Mouse (Mus musculus): Measurements from ENCODE around the gene Uso1.
"Not testable (repeated sequence)": the region's sequence is repeated elsewhere in the genome, so short reads cannot be mapped to it uniquely, and the experiment has no call there.

Uso1 gene

GRCm38 (mm10) chr5:92113484-92113883 is 24.3 kb upstream of the Uso1 start:
- DNase-seq (ENCODE audit: low read depth, low spot score) = no peak
- H3K36me3 ChIP-seq (ENCODE audit: control insufficient read depth, insufficient read depth, low read length, poor library complexity, severe bottlenecking) = no peaks in the 10 kb centered on the region
- H3K27me3 ChIP-seq (ENCODE audit: control insufficient read depth, insufficient read depth, low read length, poor library complexity, severe bottlenecking) = no peaks in the 10 kb centered on the region

GRCm38 (mm10) chr5:92114223-92114622 is 23.5 kb upstream of the Uso1 start:
- DNase-seq (ENCODE audit: low read depth, low spot score) = no peak
- Histone ChIP-seq H3K36me3 (ENCODE audit: control insufficient read depth, insufficient read depth, low read length, poor library complexity, severe bottlenecking) (no peaks in the 10 kb centered on the region), H3K27me3 (ENCODE audit: control insufficient read depth, insufficient read depth, low read length, poor library complexity, severe bottlenecking) (no peaks in the 10 kb centered on the region)

GRCm38 (mm10) chr5:92114939-92115338 is 22.8 kb upstream of the Uso1 start:
- DNase-seq (ENCODE audit: low read depth, low spot score) = no peak
- Histone ChIP-seq H3K36me3 (ENCODE audit: control insufficient read depth, insufficient read depth, low read length, poor library complexity, severe bottlenecking) (no peaks in the 10 kb centered on the region), H3K27me3 (ENCODE audit: control insufficient read depth, insufficient read depth, low read length, poor library complexity, severe bottlenecking) (no peaks in the 10 kb centered on the region)

DNA sequence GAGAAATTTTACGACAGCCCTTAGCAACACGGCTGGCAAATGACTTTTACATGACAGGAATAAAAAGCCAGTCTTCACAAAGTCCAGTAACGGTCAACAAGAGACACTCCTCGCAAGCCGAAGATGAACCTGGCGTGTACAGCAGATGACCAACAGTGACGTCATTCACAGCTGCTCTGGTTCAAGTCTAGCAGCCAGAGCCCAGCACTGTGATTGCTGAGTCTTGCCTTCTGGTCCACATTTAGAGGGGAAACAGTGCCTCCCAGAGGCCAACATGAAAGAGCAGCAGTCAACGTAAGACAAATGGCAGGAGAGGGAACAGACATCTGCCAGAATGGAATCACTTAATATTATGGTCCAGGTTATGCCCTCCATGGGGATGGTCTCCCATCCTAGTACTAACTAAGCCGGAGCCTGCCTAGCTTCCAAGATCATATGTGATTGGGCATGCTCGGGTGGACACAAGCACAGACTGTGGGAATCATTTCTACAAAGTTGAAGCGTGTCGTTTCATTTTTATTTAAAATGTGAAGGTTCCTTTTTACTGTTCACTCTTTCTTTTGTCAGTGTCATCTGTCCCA is 19.8 kb upstream of the Uso1 start:
- H3K27me3 ChIP-seq (ENCODE audit: control insufficient read depth, insufficient read depth, low read length, poor library complexity, severe bottlenecking) = no peaks in the 10 kb centered on the region
- DNase-seq (ENCODE audit: low read depth, low spot score) = peak; percentile 88
- no peaks in the 10 kb centered on the region for H3K36me3 ChIP-seq (ENCODE audit: control insufficient read depth, insufficient read depth, low read length, poor library complexity, severe bottlenecking)

DNA sequence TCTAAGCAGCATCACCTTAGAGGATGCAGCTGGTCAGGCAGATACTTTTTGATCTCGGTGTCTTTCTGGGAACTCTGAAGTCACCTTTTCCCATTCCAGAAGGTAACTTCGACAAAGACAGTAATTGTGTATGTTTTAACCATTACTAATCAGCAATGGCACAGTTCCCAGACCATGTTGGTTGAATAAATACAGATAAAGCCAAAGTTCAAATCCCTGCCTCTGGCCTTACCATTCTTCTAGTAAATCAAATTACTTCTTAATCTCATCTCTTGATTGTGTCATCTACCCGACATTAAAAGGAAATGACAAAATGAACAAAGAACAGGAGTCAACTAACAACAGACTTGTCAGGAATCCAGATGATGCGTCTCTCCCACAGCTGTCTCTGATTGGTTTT is 16.1 kb upstream of the Uso1 start:
- Histone ChIP-seq H3K27me3 (ENCODE audit: control insufficient read depth, insufficient read depth, low read length, poor library complexity, severe bottlenecking) (no peaks in the 10 kb centered on the region), H3K36me3 (ENCODE audit: control insufficient read depth, insufficient read depth, low read length, poor library complexity, severe bottlenecking) (no peaks in the 10 kb centered on the region)
- no peak for DNase-seq (ENCODE audit: low read depth, low spot score)

- Histone ChIP-seq H3K27me3 (ENCODE audit: control insufficient read depth, insufficient read depth, low read length, poor library complexity, severe bottlenecking) (no peaks in the 10 kb centered on the region; the same call in 1 of the 2 replicates), H3K36me3 (ENCODE audit: control insufficient read depth, insufficient read depth, low read length, poor library complexity, severe bottlenecking) (no peaks in the 10 kb centered on the region)
- no peak for DNase-seq (ENCODE audit: low read depth, low spot score)
These were observed 12.3 kb upstream of the Uso1 start for GRCm38 (mm10) chr5:92125446-92125845.

GRCm38 (mm10) chr5:92127141-92127625 is 10.6 kb upstream of the Uso1 start:
- Histone ChIP-seq H3K27me3 (ENCODE audit: control insufficient read depth, insufficient read depth, low read length, poor library complexity, severe bottlenecking) (no peaks in the 10 kb centered on the region; the same call in 1 of the 2 replicates), H3K36me3 (ENCODE audit: control insufficient read depth, insufficient read depth, low read length, poor library complexity, severe bottlenecking) (no peaks in the 10 kb centered on the region)
- no peak for DNase-seq (ENCODE audit: low read depth, low spot score)

DNA sequence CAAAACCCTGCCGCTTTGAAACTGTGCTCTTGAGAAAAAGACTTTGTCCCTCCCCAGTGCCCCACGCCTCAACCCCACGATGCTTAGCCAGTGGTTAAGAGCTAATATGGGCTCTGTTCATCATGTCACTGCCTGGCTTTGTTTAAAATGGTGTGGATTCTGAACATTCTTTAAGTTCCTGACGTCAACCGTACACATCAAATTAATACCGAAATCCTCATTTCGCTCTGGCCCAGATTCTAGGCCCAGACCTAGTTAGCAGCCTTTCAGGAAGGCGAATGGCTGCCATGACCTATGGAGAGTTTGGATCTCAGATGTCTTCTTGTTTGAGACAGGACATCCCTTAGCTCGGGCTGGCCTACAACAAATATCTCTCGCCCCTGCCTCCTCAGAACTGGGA is 10.0 kb upstream of the Uso1 start:
- H3K36me3 ChIP-seq (ENCODE audit: control insufficient read depth, insufficient read depth, low read length, poor library complexity, severe bottlenecking) = no peaks in the 10 kb centered on the region
- H3K27me3 ChIP-seq (ENCODE audit: control insufficient read depth, insufficient read depth, low read length, poor library complexity, severe bottlenecking) = no peaks in the 10 kb centered on the region; the same call in 1 of the 2 replicates
- DNase-seq (ENCODE audit: low read depth, low spot score) = no peak

GRCm38 (mm10) chr5:92128570-92128969 is 9.2 kb upstream of the Uso1 start:
- Histone ChIP-seq H3K36me3 (ENCODE audit: control insufficient read depth, insufficient read depth, low read length, poor library complexity, severe bottlenecking) (no peaks in the 10 kb centered on the region), H3K27me3 (ENCODE audit: control insufficient read depth, insufficient read depth, low read length, poor library complexity, severe bottlenecking) (no peaks in the 10 kb centered on the region; the same call in 1 of the 2 replicates)
- peak; percentile 24 for DNase-seq (ENCODE audit: low read depth, low spot score)

GRCm38 (mm10) chr5:92129321-92129768 is 8.4 kb upstream of the Uso1 start:
- Histone ChIP-seq H3K36me3 (ENCODE audit: control insufficient read depth, insufficient read depth, low read length, poor library complexity, severe bottlenecking) (no peaks in the 10 kb centered on the region), H3K27me3 (ENCODE audit: control insufficient read depth, insufficient read depth, low read length, poor library complexity, severe bottlenecking) (no peaks in the 10 kb centered on the region; the same call in 1 of the 2 replicates)
- no peak for DNase-seq (ENCODE audit: low read depth, low spot score)

DNA sequence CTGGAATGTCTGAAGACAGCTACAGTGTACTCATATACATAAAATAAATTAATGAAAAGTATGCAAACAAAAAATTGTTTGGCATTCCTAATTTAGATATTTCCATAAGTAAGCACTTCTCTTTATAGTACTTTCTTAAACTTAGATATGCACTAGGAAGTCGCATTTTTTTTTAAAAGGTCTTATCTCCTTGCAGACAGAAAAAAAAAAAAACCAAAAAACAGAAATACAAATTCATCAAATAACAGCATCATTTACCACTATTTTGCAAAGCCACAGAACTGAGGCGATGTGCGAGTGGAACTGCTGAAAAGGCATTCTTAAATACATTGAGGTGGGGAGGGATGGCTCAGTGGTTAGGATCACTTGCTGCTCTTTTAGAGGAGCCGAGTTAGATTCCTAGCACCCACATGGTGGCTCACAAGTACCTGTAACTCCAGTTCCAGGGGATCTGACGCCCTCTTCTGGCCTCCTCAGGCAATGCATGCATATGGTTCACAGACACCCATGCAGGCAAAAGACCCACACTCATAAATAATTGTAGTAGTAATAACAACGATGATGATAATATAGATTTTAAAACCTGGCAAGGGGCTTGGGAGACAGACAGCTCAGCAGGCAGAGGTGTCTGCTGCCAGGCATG is 7.6 kb upstream of the Uso1 start:
- H3K27me3 ChIP-seq (ENCODE audit: control insufficient read depth, insufficient read depth, low read length, poor library complexity, severe bottlenecking) = no peaks in the 10 kb centered on the region; the same call in 1 of the 2 replicates
- H3K36me3 ChIP-seq (ENCODE audit: control insufficient read depth, insufficient read depth, low read length, poor library complexity, severe bottlenecking) = no peaks in the 10 kb centered on the region
- DNase-seq (ENCODE audit: low read depth, low spot score) = no peak

GRCm38 (mm10) chr5:92132127-92132526 is 5.6 kb upstream of the Uso1 start:
- H3K27me3 ChIP-seq (ENCODE audit: control insufficient read depth, insufficient read depth, low read length, poor library complexity, severe bottlenecking) = no peaks in the 10 kb centered on the region; the same call in 1 of the 2 replicates
- no peak for DNase-seq (ENCODE audit: low read depth, low spot score)
- no peaks in the 10 kb centered on the region for H3K36me3 ChIP-seq (ENCODE audit: control insufficient read depth, insufficient read depth, low read length, poor library complexity, severe bottlenecking)

DNA sequence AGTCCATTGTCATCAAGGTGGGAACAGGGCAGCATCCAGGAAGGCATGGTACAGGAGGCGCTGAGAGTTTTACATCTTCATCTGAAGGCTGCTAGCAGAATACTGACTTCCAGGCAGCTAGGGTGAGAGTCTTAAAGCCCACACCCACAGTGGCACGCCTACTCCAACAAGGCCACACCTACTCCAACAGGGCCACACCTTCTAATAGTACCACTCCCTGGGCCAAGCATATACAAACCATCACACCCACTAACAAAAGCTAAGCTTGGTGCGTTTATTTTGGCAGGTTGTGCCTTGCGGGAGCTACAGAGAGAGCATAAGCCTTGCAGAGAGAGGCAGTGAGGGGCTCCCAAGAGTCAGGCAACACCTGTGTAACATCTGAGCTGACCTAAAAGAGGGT is 4.7 kb upstream of the Uso1 start:
- not testable (repeated sequence) for H3K27me3 ChIP-seq (ENCODE audit: control insufficient read depth, insufficient read depth, low read length, poor library complexity, severe bottlenecking); H3K36me3 ChIP-seq (ENCODE audit: control insufficient read depth, insufficient read depth, low read length, poor library complexity, severe bottlenecking); DNase-seq (ENCODE audit: low read depth, low spot score)

DNA sequence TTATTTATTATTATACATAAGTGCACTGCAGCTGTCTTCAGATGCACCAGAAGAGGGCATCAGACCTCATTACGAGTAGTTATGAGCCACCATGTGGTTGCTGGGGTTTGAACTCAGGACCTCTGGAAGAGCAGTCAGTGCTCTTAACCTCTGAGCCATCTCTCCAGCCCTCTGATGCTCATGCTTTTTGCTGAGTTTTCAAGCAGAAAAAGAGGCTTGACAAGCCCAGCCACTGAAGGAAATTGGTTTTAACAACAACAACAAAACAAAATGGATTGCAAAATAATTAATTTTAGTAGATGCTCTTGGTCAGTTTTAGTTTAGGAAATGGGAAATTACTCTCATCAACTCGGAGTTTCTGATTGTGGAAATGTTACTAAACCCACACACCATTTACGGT is 2.8 kb upstream of the Uso1 start:
- no peak for DNase-seq (ENCODE audit: low read depth, low spot score)
- Histone ChIP-seq H3K36me3 (ENCODE audit: control insufficient read depth, insufficient read depth, low read length, poor library complexity, severe bottlenecking) (no peaks in the 10 kb centered on the region), H3K27me3 (ENCODE audit: control insufficient read depth, insufficient read depth, low read length, poor library complexity, severe bottlenecking) (no peaks in the 10 kb centered on the region)

DNA sequence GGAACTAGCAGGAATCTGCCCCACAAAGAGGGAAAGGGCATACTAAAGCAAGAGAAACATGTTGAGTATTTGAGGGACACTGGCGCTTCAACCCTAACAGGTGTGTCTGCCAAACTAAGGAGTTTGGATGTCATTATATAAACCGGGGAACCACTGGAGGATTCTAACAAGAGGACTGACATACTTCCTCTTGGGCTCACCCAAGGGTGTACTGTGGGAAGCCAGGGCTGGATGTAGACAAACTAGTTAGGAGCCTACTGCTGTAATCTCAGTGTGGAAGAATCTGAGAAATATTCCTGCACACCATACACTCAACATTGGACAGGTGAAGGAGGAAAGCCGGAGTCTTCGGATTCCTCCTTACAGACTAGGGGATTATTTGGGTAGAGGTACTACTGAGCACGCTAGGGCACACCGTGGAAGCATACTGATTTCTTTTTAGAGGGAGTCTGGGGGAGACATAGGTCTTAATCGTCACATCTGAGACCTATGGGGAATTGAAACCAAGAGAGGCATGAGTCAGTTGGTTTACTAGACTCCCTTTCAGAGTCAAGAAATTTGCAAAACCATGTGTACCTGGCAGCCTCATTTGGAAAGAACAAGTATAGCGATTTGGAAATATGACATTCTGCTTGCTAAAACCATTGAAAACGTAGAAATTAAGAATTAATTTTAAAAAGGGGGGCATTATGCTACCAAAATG is 1.1 kb upstream of the Uso1 start:
- peak; percentile 63 for DNase-seq (ENCODE audit: low read depth, low spot score)
- Histone ChIP-seq H3K36me3 (ENCODE audit: control insufficient read depth, insufficient read depth, low read length, poor library complexity, severe bottlenecking) (no peaks in the 10 kb centered on the region), H3K27me3 (ENCODE audit: control insufficient read depth, insufficient read depth, low read length, poor library complexity, severe bottlenecking) (no peaks in the 10 kb centered on the region)

Data from splenic B cell, adult 2 months (primary cell).